Mouse (Mus musculus) C2C12 (cell line): ENCODE measurements around the gene Psme4. TPM values are rescaled to one million over a fixed set of nuclear protein-coding genes. Genes with fewer than 3 reads are reported as not detected.

Source experiments
- H3K27me3 ChIP-seq: one replicate; pipeline ENCODE4 v1.6.1; 2011; ENCODE audit not compliant: control insufficient read depth, insufficient read depth, insufficient read length
- H3K36me3 ChIP-seq: one replicate; pipeline ENCODE4 v1.6.1; 2011; ENCODE audit not compliant: control insufficient read depth, insufficient read depth
- H3K4me3 ChIP-seq: one replicate; pipeline ENCODE4 v1.5.1; 2011; ENCODE audit warnings: mild to moderate bottlenecking, control low read depth; ENCODE audit not compliant: poor library complexity, insufficient read depth, severe bottlenecking
- H3K79me2 ChIP-seq: one replicate; pipeline ENCODE4 v1.6.1; 2011; ENCODE audit not compliant: control insufficient read depth, insufficient read depth
- H3K79me3 ChIP-seq: one replicate; pipeline ENCODE4 v1.6.1; 2011; ENCODE audit warnings: low read depth, control low read depth
- H3ac ChIP-seq: one replicate; pipeline ENCODE3; 2011; ENCODE audit warnings: low read depth; ENCODE audit not compliant: control insufficient read depth, insufficient read length
- CEBPB ChIP-seq: IDR thresholded peaks from one replicate; pipeline ENCODE4 v1.6.1; 2011; ENCODE audit warnings: low read depth, mild to moderate bottlenecking, control low read depth, moderate library complexity
- CTCF ChIP-seq: IDR thresholded peaks from one replicate; pipeline ENCODE4 v1.5.1; 2011; ENCODE audit not compliant: control insufficient read depth, insufficient read depth, insufficient read length
- FOSL1 ChIP-seq: IDR thresholded peaks from one replicate; pipeline ENCODE4 v1.8.0; 2011; ENCODE audit warnings: mild to moderate bottlenecking, low read length; ENCODE audit not compliant: poor library complexity, insufficient read depth, severe bottlenecking
- MAX ChIP-seq: IDR thresholded peaks from one replicate; pipeline ENCODE4 v1.6.1; 2011; ENCODE audit warnings: mild to moderate bottlenecking, control low read depth
- MYOD1 ChIP-seq: IDR thresholded peaks from one replicate; pipeline ENCODE4 v1.6.1; 2011; ENCODE audit warnings: low read depth; ENCODE audit not compliant: control insufficient read depth, insufficient read length
- MYOG ChIP-seq: IDR thresholded peaks from one replicate; pipeline ENCODE4 v1.6.1; 2011; ENCODE audit not compliant: control insufficient read depth, insufficient read length; ENCODE audit errors: extremely low read depth
- USF1 ChIP-seq: IDR thresholded peaks from one replicate; pipeline ENCODE4 v1.6.1; 2011; ENCODE audit warnings: low read depth, mild to moderate bottlenecking, control low read depth, moderate library complexity
- polyA plus RNA-seq: library from polyadenylated mRNA; unstranded; fragments of >200 nt; fragmentation: generic; extraction: Trizol; gene quantifications from one replicate; pipeline ENCODE4 v1.2.1, GENCODE M21; 2012; ENCODE audit warnings: missing spikeins

The Psme4 gene
- polyA plus RNA-seq, 1 experiment: 13.3 TPM

DNA sequence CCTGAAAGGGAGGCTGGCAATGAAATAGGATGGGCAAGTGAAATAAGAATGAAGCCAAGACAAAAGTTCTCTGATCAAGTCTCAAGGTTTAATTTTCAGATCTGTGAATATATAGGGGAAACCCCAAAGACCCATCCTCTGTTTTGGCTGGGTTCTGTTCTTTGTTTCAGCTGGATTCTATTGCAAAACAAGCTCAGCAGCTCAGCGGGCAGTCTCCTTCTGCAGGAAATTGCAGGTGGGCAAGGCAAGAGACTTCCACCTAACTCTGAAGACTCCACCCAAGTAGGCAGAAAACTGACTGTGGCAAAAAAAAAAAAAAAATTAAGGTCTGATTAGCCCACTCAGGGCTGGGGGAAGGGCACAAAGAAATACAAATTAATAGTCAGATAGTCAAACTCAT lies 9.6 kb upstream of the Psme4 start:
- no peaks in the 10 kb centered on the region for H3K79me2 ChIP-seq
- H3ac ChIP-seq: no peak overlapping the region
- H3K4me3 ChIP-seq: no peak overlapping the region
- no peaks in the 10 kb centered on the region for H3K79me3 ChIP-seq
- TF ChIP-seq USF1 (no peak), CEBPB (no peak), CTCF (no peak), MAX (no peak), MYOD1 (no peak), MYOG (no peak), FOSL1 (no peak)
- H3K27me3 ChIP-seq: no peaks in the 10 kb centered on the region
- no peaks in the 10 kb centered on the region for H3K36me3 ChIP-seq

GRCm38 (mm10) chr11:30765076-30765475 lies 6.5 kb upstream of the Psme4 start:
- Histone ChIP-seq H3K4me3 (no peak overlapping the region), H3ac (no peak overlapping the region), H3K79me3 (no peaks in the 10 kb centered on the region), H3K79me2 (no peaks in the 10 kb centered on the region), H3K36me3 (no peaks in the 10 kb centered on the region), H3K27me3 (no peaks in the 10 kb centered on the region)
- TF ChIP-seq MYOD1 (no peak), MYOG (no peak), MAX (no peak), FOSL1 (no peak), CEBPB (no peak), USF1 (no peak), CTCF (no peak)

DNA sequence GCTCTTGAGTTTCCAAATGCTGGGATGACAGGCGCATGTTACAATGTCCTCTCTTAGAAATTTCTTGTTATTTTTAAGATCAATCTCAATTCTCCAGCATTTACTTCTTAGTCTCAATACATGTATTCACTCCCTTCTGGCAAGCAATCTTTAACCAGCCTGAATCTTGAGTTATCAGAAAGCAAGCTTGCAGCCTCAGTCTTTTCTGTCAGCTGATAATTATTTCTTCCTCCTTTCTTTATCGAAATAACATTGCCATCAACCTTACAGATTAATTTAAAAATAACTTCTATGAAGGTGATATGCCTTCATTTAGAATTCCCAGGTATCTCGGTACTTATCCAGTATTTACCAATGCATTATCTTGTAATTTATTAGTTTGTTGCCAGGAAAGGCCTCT lies 709 bp upstream of the Psme4 start:
- Histone ChIP-seq H3K4me3 (no peak overlapping the region), H3K79me3 (peaks cover 40% of the 10 kb centered on the region), H3K36me3 (no peaks in the 10 kb centered on the region), H3K27me3 (no peaks in the 10 kb centered on the region), H3K79me2 (peaks cover 42% of the 10 kb centered on the region), H3ac (no peak overlapping the region)
- no peak for TF ChIP-seq MYOG
- TF ChIP-seq CTCF: no peak
- no peak for TF ChIP-seq FOSL1
- no peak for TF ChIP-seq CEBPB

GRCm38 (mm10) chr11:30771904-30772581 lies 517 bp downstream of the Psme4 start:
- Histone ChIP-seq H3ac (peak overlapping the region; percentile 87), H3K79me2 (peaks cover 55% of the 10 kb centered on the region), H3K27me3 (no peaks in the 10 kb centered on the region), H3K79me3 (peaks cover 50% of the 10 kb centered on the region), H3K4me3 (peak overlapping the region; percentile 84), H3K36me3 (no peaks in the 10 kb centered on the region)
- TF ChIP-seq MYOG: no peak
- no peak for TF ChIP-seq MYOD1
- no peak for TF ChIP-seq FOSL1
- TF ChIP-seq USF1: no peak
- no peak for TF ChIP-seq CTCF
- TF ChIP-seq CEBPB: no peak
- TF ChIP-seq MAX: no peak

DNA sequence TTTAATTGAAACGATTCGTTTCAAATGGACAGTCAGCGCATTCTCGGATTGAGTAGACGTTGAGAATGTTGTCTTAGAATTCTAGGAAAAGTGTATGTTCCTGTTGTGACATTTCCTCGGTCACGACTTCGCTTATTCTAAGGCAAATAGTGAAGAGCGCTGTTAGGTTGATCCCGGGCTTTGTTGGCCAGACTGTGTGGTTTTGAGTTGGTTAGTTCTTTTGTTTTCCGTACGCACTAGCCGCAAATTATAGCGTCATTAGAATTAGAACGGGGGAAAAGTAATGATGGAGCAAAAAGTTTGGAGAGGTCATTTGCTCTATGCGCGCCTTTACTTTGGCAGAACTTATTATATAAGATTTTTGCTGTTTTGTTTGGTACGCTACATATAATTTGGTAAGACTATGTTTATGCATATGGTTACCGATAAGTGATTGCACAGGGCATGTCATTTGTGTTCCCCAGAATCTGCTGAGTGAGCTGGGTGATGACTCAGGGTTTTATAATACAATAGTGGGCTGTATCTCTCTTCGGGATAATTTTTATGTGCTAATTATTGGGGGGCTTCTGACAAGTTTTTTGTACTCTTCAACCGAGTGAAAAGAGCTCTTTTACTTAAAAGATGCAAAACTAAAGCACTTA lies 1.4 kb downstream of the Psme4 start:
- Histone ChIP-seq H3ac (peak overlapping the region; percentile 87), H3K4me3 (peak overlapping the region; percentile 84), H3K79me3 (peaks cover 59% of the 10 kb centered on the region), H3K36me3 (no peaks in the 10 kb centered on the region), H3K79me2 (peaks cover 63% of the 10 kb centered on the region), H3K27me3 (no peaks in the 10 kb centered on the region)
- no peak for TF ChIP-seq MYOD1
- TF ChIP-seq CTCF: no peak
- TF ChIP-seq USF1: no peak
- TF ChIP-seq MAX: no peak
- TF ChIP-seq MYOG: no peak
- no peak for TF ChIP-seq FOSL1
- TF ChIP-seq CEBPB: no peak

GRCm38 (mm10) chr11:30774638-30775037 lies 3.1 kb downstream of the Psme4 start:
- Histone ChIP-seq H3K27me3 (no peaks in the 10 kb centered on the region), H3K36me3 (no peaks in the 10 kb centered on the region), H3K79me3 (peaks cover 75% of the 10 kb centered on the region), H3ac (no peak overlapping the region), H3K79me2 (peaks cover 81% of the 10 kb centered on the region), H3K4me3 (no peak overlapping the region)
- TF ChIP-seq MYOD1: no peak
- no peak for TF ChIP-seq MYOG
- TF ChIP-seq MAX: no peak
- no peak for TF ChIP-seq CEBPB
- TF ChIP-seq USF1: no peak
- TF ChIP-seq CTCF: no peak
- no peak for TF ChIP-seq FOSL1
